Mouse (Mus musculus) heart, postnatal 0 days (tissue): ENCODE data around the gene Ralgapb.

ENCODE experiments used
- CTCF ChIP-seq: IDR thresholded peaks from 2 replicates; pipeline ENCODE4 v1.5.1; 2016; ENCODE audit warnings: antibody characterized with exemption, control low read depth, low read depth
- EP300 ChIP-seq: IDR thresholded peaks from 2 replicates; pipeline ENCODE4 v1.6.1; 2016; ENCODE audit warnings: antibody characterized with exemption, low read depth

GRCm38 (mm10) chr2:158519071-158519470 is 109.4 kb downstream of the Ralgapb start:
- TF ChIP-seq CTCF (no peak), EP300 (no peak)
